23 mouse cellular contexts compared by ENCODE assay signal in the genomic region with DNA sequence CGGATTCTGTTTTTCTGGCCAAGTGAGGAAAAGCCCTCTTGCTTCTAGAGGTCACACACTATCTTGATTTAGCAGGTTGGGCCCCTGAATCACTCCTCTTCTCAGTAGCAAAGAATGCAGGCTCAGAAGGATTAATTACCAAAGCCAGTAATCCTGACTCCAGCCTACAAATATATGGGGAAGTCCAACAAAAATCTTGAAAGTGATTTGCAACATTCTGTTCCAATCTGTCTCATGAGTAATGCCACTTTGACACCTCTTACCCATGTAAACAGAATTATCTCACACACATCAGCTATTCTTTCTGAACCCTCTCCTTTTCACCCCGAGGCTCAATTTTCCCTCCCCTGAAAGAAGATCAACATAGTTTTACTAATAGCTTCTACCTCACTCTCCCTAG.
DNase-seq lines count a peak whose midpoint lies in the region; ATAC-seq and TF ChIP-seq lines count a peak whose summit lies in the region.
"Had no signal": no experiment of that assay in that cellular context is flagged by ENCODE, and none has a peak within 500 bp of the region (broad histone marks: within the 10 kb centered on the region; RNA-seq: fewer than 3 reads in every experiment).

No protein-coding gene starts in this region.

- WGBS in kidney, postnatal 0 days, result 7% methylated on average over 2 of the region's 2 CpGs
- 10% methylated on average over 2 of the region's 2 CpGs for WGBS in stomach, postnatal 0 days

- no peak for TF ChIP-seq EP300 in stomach, postnatal 0 days (optimal IDR thresholded peaks at IDR 0.05)

- peak; percentile 78 for DNase-seq in kidney, postnatal 0 days (ENCODE audit: low spot score)
- no peak for DNase-seq in kidney, postnatal 10 days
- peak; percentile 4 for DNase-seq in Muller cell, postnatal 12 days (ENCODE audit: inconsistent ontology term)
- peak; percentile 14 for DNase-seq in embryo, embryonic 9.5 days (ENCODE audit: extremely low spot score)
- DNase-seq in stomach, postnatal 0 days (ENCODE audit: low spot score), result no peak
- DNase-seq in heart, postnatal 14 days, result no peak
- DNase-seq: adrenal gland, postnatal 14 days; cerebellum, adult 9-10 months; gastrocnemius, postnatal 25 days; heart, adult 2 months; kidney, adult 2 months; lung, postnatal 4 days had no signal

- no peaks in the 10 kb centered on the region for H3K36me3 ChIP-seq in kidney, postnatal 0 days (ENCODE audit: insufficient read depth, low read length)
- no peaks in the 10 kb centered on the region for H3K36me3 ChIP-seq in stomach, postnatal 0 days (ENCODE audit: control insufficient read depth, insufficient read depth, low read length)
- H3K36me3 ChIP-seq: embryonic facial prominence, embryonic 15.5 days; forebrain, embryonic 12.5 days; heart, embryonic 13.5 days; hindbrain, embryonic 13.5 days; neural tube, embryonic 13.5 days had no signal

- H3K9me3 ChIP-seq in kidney, postnatal 0 days (replicated peaks; ENCODE audit: low read length), result no peaks in the 10 kb centered on the region
- no peaks in the 10 kb centered on the region for H3K9me3 ChIP-seq in stomach, postnatal 0 days (ENCODE audit: control insufficient read depth, low read length)
- H3K9me3 ChIP-seq: embryonic facial prominence, embryonic 15.5 days; forebrain, embryonic 12.5 days; heart, embryonic 13.5 days; hindbrain, embryonic 13.5 days; neural tube, embryonic 13.5 days had no signal

- intact Hi-C loops in heart, postnatal 14 days (cut with DNase I), result no loop called here

- no peak for ATAC-seq in kidney, postnatal 0 days (replicated peaks; ENCODE audit: low FRiP score, low read depth)
- peak; percentile 18; the same call in 1 of the 2 replicates for ATAC-seq in stomach, postnatal 0 days (ENCODE audit: low FRiP score, low TSS enrichment)
- ATAC-seq in activated CD4-positive, CD25-positive, alpha-beta regulatory T cell, adult 4 months, result no peak
- no peak for ATAC-seq in cerebellum, adult (ENCODE audit: insufficient number of reproducible peaks, low FRiP score, low TSS enrichment)
- ATAC-seq: CD4-positive, CD25-positive, alpha-beta regulatory T cell, adult 4 months; inflammation-experienced regulatory T-cells, adult 6 months; midbrain, embryonic 16.5 days had no signal

- H3K4me3 ChIP-seq in kidney, postnatal 0 days (replicated peaks; ENCODE audit: low read depth, low read length), result no peak overlapping the region
- no peak overlapping the region for H3K4me3 ChIP-seq in stomach, postnatal 0 days (ENCODE audit: low read depth, low read length)
- H3K4me3 ChIP-seq: embryonic facial prominence, embryonic 15.5 days; forebrain, embryonic 12.5 days; heart, adult 2 months; heart, embryonic 13.5 days; hindbrain, embryonic 13.5 days; myocyte; neural tube, embryonic 13.5 days had no signal

- no peaks in the 10 kb centered on the region for H3K27me3 ChIP-seq in kidney, postnatal 0 days (ENCODE audit: insufficient read depth, low read length)
- H3K27me3 ChIP-seq in stomach, postnatal 0 days (ENCODE audit: control insufficient read depth, insufficient read depth, low read length), result no peaks in the 10 kb centered on the region
- H3K27me3 ChIP-seq: embryonic facial prominence, embryonic 15.5 days; forebrain, embryonic 12.5 days; heart, embryonic 13.5 days; hindbrain, embryonic 13.5 days; neural tube, embryonic 13.5 days had no signal

- H3K27ac ChIP-seq in kidney, postnatal 0 days, result no peak overlapping the region
- no peak overlapping the region for H3K27ac ChIP-seq in stomach, postnatal 0 days (replicated peaks)
- H3K27ac ChIP-seq: embryonic facial prominence, embryonic 15.5 days; forebrain, embryonic 12.5 days; heart, adult 2 months; heart, embryonic 13.5 days; hindbrain, embryonic 13.5 days; neural tube, embryonic 13.5 days had no signal

- H3K4me1 ChIP-seq in kidney, postnatal 0 days (replicated peaks; ENCODE audit: insufficient read depth, low read length), result no peaks in the 10 kb centered on the region
- H3K4me1 ChIP-seq in stomach, postnatal 0 days (replicated peaks; ENCODE audit: control insufficient read depth, insufficient read depth), result no peaks in the 10 kb centered on the region
- H3K4me1 ChIP-seq: embryonic facial prominence, embryonic 15.5 days; forebrain, embryonic 12.5 days; hindbrain, embryonic 13.5 days; neural tube, embryonic 13.5 days had no signal

- no peak for TF ChIP-seq CTCF in kidney, postnatal 0 days (IDR thresholded peaks at IDR 0.05; ENCODE audit: low read depth)
- no peak for TF ChIP-seq CTCF in stomach, postnatal 0 days (IDR thresholded peaks at IDR 0.05; ENCODE audit: low read depth)

- H3K4me2 ChIP-seq in kidney, postnatal 0 days (ENCODE audit: low read length), result no peak overlapping the region
- H3K4me2 ChIP-seq in stomach, postnatal 0 days (replicated peaks; ENCODE audit: low read depth), result no peak overlapping the region
- H3K4me2 ChIP-seq: embryonic facial prominence, embryonic 15.5 days; forebrain, embryonic 12.5 days; heart, embryonic 13.5 days; hindbrain, embryonic 13.5 days; neural tube, embryonic 13.5 days had no signal

- no peak overlapping the region for H3K9ac ChIP-seq in kidney, postnatal 0 days (ENCODE audit: low read depth, low read length)
- no peak overlapping the region for H3K9ac ChIP-seq in stomach, postnatal 0 days (ENCODE audit: low read length)
- H3K9ac ChIP-seq: embryonic facial prominence, embryonic 15.5 days; forebrain, embryonic 12.5 days; heart, embryonic 13.5 days; hindbrain, embryonic 13.5 days; neural tube, embryonic 13.5 days had no signal

Comparison
In these comparisons a context has a peak if more than half of its experiments do, and no peak if none do; other contexts are left out.
1. DNase-seq: peak in kidney, postnatal 0 days (single experiment), Muller cell, postnatal 12 days (single experiment) and embryo, embryonic 9.5 days (single experiment); none in kidney, postnatal 10 days (single experiment), stomach, postnatal 0 days (single experiment) and heart, postnatal 14 days (0 of 2).